Mouse (Mus musculus): ENCODE measurements at regions not wholly inside any gene's neighbourhood (a gene's known extent, or its start where the extent isn't known, plus 50 kb on each side); places are given as distances from the start of the nearest gene placed in this dataset.

- DNase-seq, result no peak
These were observed 50.3 kb downstream of the Gm10192 start for GRCm38 (mm10) chr4:97132650-97133049.

- DNase-seq, result peak; percentile 34 to 51
These were observed 55.2 kb downstream of the Gm10192 start for GRCm38 (mm10) chr4:97127780-97128179.

- DNase-seq, result no peak
These were observed 59.1 kb downstream of the Gm10192 start for GRCm38 (mm10) chr4:97123861-97124260.

- DNase-seq, result no peak
These were observed 61.0 kb downstream of the Gm10192 start for GRCm38 (mm10) chr4:97121952-97122351.

GRCm38 (mm10) chr4:97119459-97119858 is 63.5 kb downstream of the Gm10192 start:
- no peak for DNase-seq

- DNase-seq, result no peak
These were observed 66.0 kb downstream of the Gm10192 start for GRCm38 (mm10) chr4:97117016-97117415.

- DNase-seq, result no peak
These were observed 80.3 kb downstream of the Gm10192 start for GRCm38 (mm10) chr4:97102752-97103052.

GRCm38 (mm10) chr4:97101911-97102751 is 80.8 kb downstream of the Gm10192 start:
- DNase-seq, result no peak

GRCm38 (mm10) chr4:97099721-97100120 is 83.2 kb downstream of the Gm10192 start:
- no peak for DNase-seq

- no peak for DNase-seq
These were observed 89.4 kb downstream of the Gm10192 start for GRCm38 (mm10) chr4:97093576-97093975.

GRCm38 (mm10) chr4:97050735-97051134 is 132.2 kb downstream of the Gm10192 start:
- DNase-seq, result no peak

- no peak for DNase-seq
These were observed 133.8 kb downstream of the Gm10192 start for GRCm38 (mm10) chr4:97049045-97049674.

GRCm38 (mm10) chr4:97037693-97038348 is 145.1 kb downstream of the Gm10192 start:
- DNase-seq, result peak; percentile 54 to 65

- DNase-seq, result no peak
These were observed 154.0 kb downstream of the Gm10192 start for GRCm38 (mm10) chr4:97028938-97029337.

- no peak for DNase-seq
These were observed 157.4 kb downstream of the Gm10192 start for GRCm38 (mm10) chr4:97025446-97026040.

- DNase-seq, result no peak
These were observed 181.6 kb downstream of the Gm10192 start for GRCm38 (mm10) chr4:97001321-97001720.

- DNase-seq, result no peak
These were observed 195.3 kb upstream of the Gm12695 start for GRCm38 (mm10) chr4:96980311-96980710.

GRCm38 (mm10) chr4:96979876-96980275 is 194.9 kb upstream of the Gm12695 start:
- no peak for DNase-seq

- no peak for DNase-seq
These were observed 189.9 kb upstream of the Gm12695 start for GRCm38 (mm10) chr4:96974935-96975334.

GRCm38 (mm10) chr4:96973804-96974203 is 188.8 kb upstream of the Gm12695 start:
- DNase-seq, result no peak

GRCm38 (mm10) chr4:96969199-96969598 is 184.2 kb upstream of the Gm12695 start:
- DNase-seq, result no peak

GRCm38 (mm10) chr4:96968545-96969164 is 183.7 kb upstream of the Gm12695 start:
- no peak for DNase-seq
